Mouse (Mus musculus): ENCODE measurements around the gene Dimt1.

GRCm38 (mm10) chr13:106935871-106936255, 11.1 kb upstream of the Dimt1 start:
- TF ChIP-seq POLR2A (IDR thresholded peaks at IDR 0.05; ENCODE audit: insufficient read depth, low read depth, low read length): no peak
- no peak for TF ChIP-seq CTCF (IDR thresholded peaks at IDR 0.05; ENCODE audit: insufficient read depth, low read depth, low read length)

Measured in olfactory bulb, adult 2 months (tissue).